Mouse (Mus musculus): ENCODE data around the gene Olfr181. TPM values are rescaled to one million over a fixed set of nuclear protein-coding genes. Genes with fewer than 3 reads are reported as not detected.

Olfr181 gene
- not detected for total RNA-seq (2021)

- DNase-seq, result no peak
- intact Hi-C loops (cut with DNase I), result no loop called here
These were observed at the start of gene Olfr181 for GRCm38 (mm10) chr16:58928655-58929054. Gene Olfr181 (minus strand): TSS chr16:58928755.

GRCm38 (mm10) chr16:58929292-58929691 lies 737 bp upstream of the Olfr181 start, which contains the start of gene Olfr180:
Gene Olfr180 (minus strand): TSS chr16:58929392.
- DNase-seq, result no peak
- intact Hi-C loops (cut with DNase I), result no loop called here

- intact Hi-C loops (cut with DNase I), result no loop called here
- DNase-seq, result no peak
These were observed 36.6 kb downstream of the Olfr181 start, which contains the start of gene Olfr178 for GRCm38 (mm10) chr16:58891963-58892362. Gene Olfr178 (minus strand): TSS chr16:58892063.

GRCm38 (mm10) chr16:58884416-58884815 lies 44.1 kb downstream of the Olfr181 start:
- intact Hi-C loops (cut with DNase I), result no loop called here
- DNase-seq, result no peak

Other genes with a start within 250 kb of the Olfr181 start
- gene Gpr15, start 209.7 kb downstream of the Olfr181 start, total RNA-seq (2021), result not detected
- 10 to 100 TPM; 69.1 to 69.7 TPM for gene Cldnd1, start 200.8 kb downstream of the Olfr181 start, total RNA-seq (2021)
- gene Olfr172, start 165.6 kb downstream of the Olfr181 start, total RNA-seq (2021), result not detected
- not detected for gene Olfr173, start 128.5 kb downstream of the Olfr181 start, total RNA-seq (2021)
- gene Olfr175-ps1, start 102.0 kb downstream of the Olfr181 start, total RNA-seq (2021), result not detected
- gene Olfr177, start 54.0 kb downstream of the Olfr181 start, total RNA-seq (2021), result not detected
- not detected for gene Olfr178, start 36.7 kb downstream of the Olfr181 start, total RNA-seq (2021)
- not detected for gene Olfr180, start 637 bp upstream of the Olfr181 start, total RNA-seq (2021)
- gene Olfr183, start 66.6 kb upstream of the Olfr181 start, total RNA-seq (2021), result not detected
- gene Olfr186, start 101.5 kb upstream of the Olfr181 start, total RNA-seq (2021), result not detected
- gene Olfr187, start 111.0 kb upstream of the Olfr181 start, total RNA-seq (2021), result not detected
- not detected for gene Olfr190, start 149.2 kb upstream of the Olfr181 start, total RNA-seq (2021)
- not detected for gene Olfr191, start 161.1 kb upstream of the Olfr181 start, total RNA-seq (2021)
- gene Olfr193, start 183.1 kb upstream of the Olfr181 start, total RNA-seq (2021), result not detected
- not detected for gene Olfr194, start 192.3 kb upstream of the Olfr181 start, total RNA-seq (2021)
- gene Olfr195, start 218.3 kb upstream of the Olfr181 start, total RNA-seq (2021), result not detected
- gene Olfr196, start 241.7 kb upstream of the Olfr181 start, total RNA-seq (2021), result not detected

Data from heart, postnatal 10 days (tissue).